Comparison of ENCODE assay signal across 21 mouse cellular contexts in the genomic region with DNA sequence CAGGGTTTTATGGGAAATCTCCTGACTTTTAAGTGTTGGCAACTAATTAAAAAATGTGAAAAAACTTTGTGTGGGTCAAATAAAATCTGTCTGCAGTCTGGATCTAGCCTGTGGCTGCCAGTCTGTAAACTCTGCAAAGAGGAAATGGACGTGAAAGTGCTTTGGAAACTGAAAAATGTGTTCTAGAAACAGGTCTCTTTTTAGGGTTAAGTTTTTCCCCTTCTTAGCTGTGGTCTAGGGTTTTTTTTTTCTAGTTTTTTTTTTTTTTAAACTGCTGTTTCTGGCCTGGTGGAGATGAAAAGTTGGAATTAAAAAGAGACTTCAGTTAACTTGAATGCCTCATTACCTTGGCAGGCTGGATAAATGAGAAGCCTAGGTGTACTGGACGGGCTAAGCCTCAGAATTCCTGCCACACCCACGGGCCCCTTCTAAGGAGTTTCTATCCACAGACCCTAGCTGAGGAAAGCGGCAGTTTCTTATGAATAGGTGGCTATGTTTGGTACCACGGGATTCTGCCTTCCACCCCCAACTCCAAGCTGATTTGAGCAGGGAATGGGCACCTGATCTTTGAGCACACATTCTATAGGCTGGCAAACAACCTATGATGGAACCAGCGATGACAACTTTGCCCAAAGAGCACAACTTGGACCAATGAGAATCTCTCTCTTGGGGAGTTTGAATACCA. TPM values are rescaled to one million over a fixed set of nuclear protein-coding genes. Genes with fewer than 3 reads are reported as not detected.
"Had no signal": no experiment of that assay in that cellular context is flagged by ENCODE, and none has a peak within 500 bp of the region (broad histone marks: within the 10 kb centered on the region; RNA-seq: fewer than 3 reads in every experiment).

No protein-coding gene starts in this region.

- H3K9me3 ChIP-seq: midbrain, embryonic 10.5 days; midbrain, embryonic 12.5 days; neural tube, embryonic 13.5 days; neural tube, embryonic 15.5 days had no signal

- H3K9ac ChIP-seq: lung, embryonic 14.5 days; midbrain, embryonic 12.5 days; neural tube, embryonic 13.5 days; neural tube, embryonic 15.5 days had no signal

- ATAC-seq: midbrain, embryonic 16.5 days had no signal

- H3K4me1 ChIP-seq: midbrain, embryonic 10.5 days; midbrain, embryonic 12.5 days; neural tube, embryonic 13.5 days; neural tube, embryonic 15.5 days had no signal

- H3K27ac ChIP-seq: midbrain, embryonic 10.5 days; midbrain, embryonic 12.5 days; neural tube, embryonic 13.5 days; neural tube, embryonic 15.5 days had no signal

- DNase-seq: lung, embryonic 14.5 days; lung, postnatal 10 days; lung, postnatal 4 days; midbrain, embryonic 14.5 days; retina, postnatal 1 day; right cerebral cortex, adult 18-20 months; right cerebral cortex, postnatal 25 days; right cerebral cortex, postnatal 4 days; spleen, adult 18-20 months; thymus, adult 18-20 months; thymus, postnatal 14 days; thymus, postnatal 36 days had no signal

- H3K4me3 ChIP-seq: midbrain, embryonic 10.5 days; midbrain, embryonic 12.5 days; myocyte; neural tube, embryonic 13.5 days; neural tube, embryonic 15.5 days had no signal

- H3K4me2 ChIP-seq: lung, embryonic 14.5 days; midbrain, embryonic 12.5 days; neural tube, embryonic 13.5 days; neural tube, embryonic 15.5 days had no signal

- H3K36me3 ChIP-seq: midbrain, embryonic 10.5 days; midbrain, embryonic 12.5 days; neural tube, embryonic 13.5 days; neural tube, embryonic 15.5 days had no signal

RNA-seq across cellular contexts. Expression of a gene that starts 8.3 kb away (rescaled TPM):
- total RNA-seq: megakaryocyte, adult 5-6 weeks; megakaryocyte-erythroid progenitor cell, adult 5-6 weeks had no signal
- polyA plus RNA-seq: thymus, postnatal 0 days had no signal
